Mouse (Mus musculus): ENCODE results near the gene Edn1.

Gene Edn1

GRCm38 (mm10) chr13:42309804-42310203 is 8.5 kb downstream of the Edn1 start:
- no peak for DNase-seq (ENCODE audit: low read depth in 1 of 2, low spot score in 2 of 2)

- no peak for DNase-seq (ENCODE audit: low read depth in 1 of 2, low spot score in 2 of 2)
These were observed 14.4 kb downstream of the Edn1 start for GRCm38 (mm10) chr13:42315628-42316027.

- DNase-seq (ENCODE audit: low read depth in 1 of 2, low spot score in 2 of 2): no peak
These were observed 16.5 kb downstream of the Edn1 start for GRCm38 (mm10) chr13:42317808-42318207.

- peak; percentile 64 to 67 for DNase-seq (ENCODE audit: low read depth in 1 of 2, low spot score in 2 of 2)
These were observed 27.3 kb downstream of the Edn1 start for GRCm38 (mm10) chr13:42328576-42328975.

GRCm38 (mm10) chr13:42331104-42331503 is 29.8 kb downstream of the Edn1 start:
- no peak for DNase-seq (ENCODE audit: low read depth in 1 of 2, low spot score in 2 of 2)

- no peak for DNase-seq (ENCODE audit: low read depth in 1 of 2, low spot score in 2 of 2)
These were observed 33.7 kb downstream of the Edn1 start for GRCm38 (mm10) chr13:42334981-42335380.

GRCm38 (mm10) chr13:42336414-42336813 is 35.1 kb downstream of the Edn1 start:
- DNase-seq (ENCODE audit: low read depth in 1 of 2, low spot score in 2 of 2): no peak

- no peak for DNase-seq (ENCODE audit: low read depth in 1 of 2, low spot score in 2 of 2)
These were observed 35.8 kb downstream of the Edn1 start for GRCm38 (mm10) chr13:42337072-42337471.

- no peak for DNase-seq (ENCODE audit: low read depth in 1 of 2, low spot score in 2 of 2)
These were observed 38.2 kb downstream of the Edn1 start for GRCm38 (mm10) chr13:42339466-42339865.

- no peak for DNase-seq (ENCODE audit: low read depth in 1 of 2, low spot score in 2 of 2)
These were observed 40.7 kb downstream of the Edn1 start for GRCm38 (mm10) chr13:42341871-42342532.

- DNase-seq (ENCODE audit: low read depth in 1 of 2, low spot score in 2 of 2): no peak
These were observed 44.2 kb downstream of the Edn1 start for GRCm38 (mm10) chr13:42345439-42345838.

GRCm38 (mm10) chr13:42346414-42346813 is 45.1 kb downstream of the Edn1 start:
- DNase-seq (ENCODE audit: low read depth in 1 of 2, low spot score in 2 of 2): no peak

GRCm38 (mm10) chr13:42351675-42352074 is 50.4 kb downstream of the Edn1 start:
- DNase-seq (ENCODE audit: low read depth in 1 of 2, low spot score in 2 of 2): no peak
